Comparison of ENCODE assay signal across 9 mouse cellular contexts in genomic region chr11:114865999-114866398, GRCm38 (mm10). TPM values are rescaled to one million over a fixed set of nuclear protein-coding genes. Genes with fewer than 3 reads are reported as not detected.
DNase-seq lines count a peak whose midpoint lies in the region; ATAC-seq and TF ChIP-seq lines count a peak whose summit lies in the region.
"Had no signal": no experiment of that assay in that cellular context is flagged by ENCODE, and none has a peak within 500 bp of the region (broad histone marks: within the 10 kb centered on the region; RNA-seq: fewer than 3 reads in every experiment).

No protein-coding gene starts in this region.

- H3K4me2 ChIP-seq in midbrain, embryonic 16.5 days (ENCODE audit: low read length): no peak overlapping the region

- H3K9ac ChIP-seq in liver, adult 2 months (ENCODE audit: low read depth, low read length): peak overlapping the region; percentile 25; the same call in 1 of the 2 replicates
- no peak overlapping the region for H3K9ac ChIP-seq in midbrain, embryonic 16.5 days (ENCODE audit: low read depth, low read length)

- H3K36me3 ChIP-seq in liver, adult 2 months (ENCODE audit: control insufficient read depth, insufficient read depth, low read length): peaks cover 3% of the 10 kb centered on the region; the same call in 1 of the 2 replicates
- peaks cover 75% of the 10 kb centered on the region for H3K36me3 ChIP-seq in limb, embryonic 10.5 days
- H3K36me3 ChIP-seq in midbrain, embryonic 16.5 days (ENCODE audit: control insufficient read depth, insufficient read depth, low read length): no peaks in the 10 kb centered on the region

- H3K27ac ChIP-seq in liver, adult 2 months (replicated peaks; ENCODE audit: insufficient read depth, low read depth, low read length): peak overlapping the region; percentile 64
- H3K27ac ChIP-seq in limb, embryonic 10.5 days: peak overlapping the region; percentile 50
- no peak overlapping the region for H3K27ac ChIP-seq in midbrain, embryonic 16.5 days (ENCODE audit: low read length)

- no peak overlapping the region for H3K4me3 ChIP-seq in liver, adult 2 months (ENCODE audit: insufficient read depth, low read depth, low read length)
- no peak overlapping the region for H3K4me3 ChIP-seq in limb, embryonic 10.5 days
- H3K4me3 ChIP-seq in midbrain, embryonic 16.5 days (ENCODE audit: low read depth, low read length): no peak overlapping the region

- no peaks in the 10 kb centered on the region for H3K9me3 ChIP-seq in limb, embryonic 10.5 days (replicated peaks)
- no peaks in the 10 kb centered on the region for H3K9me3 ChIP-seq in midbrain, embryonic 16.5 days (replicated peaks; ENCODE audit: control insufficient read depth, low read length, poor library complexity, severe bottlenecking)

- DNase-seq in liver, adult 2 months (ENCODE audit: extremely low read depth, low read depth, low spot score): no peak
- no peak for DNase-seq in liver
- DNase-seq in cerebellum, postnatal 14 days: peak; percentile 54 to 56
- DNase-seq in gastrocnemius, postnatal 25 days: peak; percentile 34
- DNase-seq in limb, embryonic 10.5 days (ENCODE audit: low spot score): no peak
- DNase-seq: lung, postnatal 36 days had no signal

- H3K27me3 ChIP-seq in liver, adult 2 months (ENCODE audit: control insufficient read depth, insufficient read depth, low read length): no peaks in the 10 kb centered on the region
- no peaks in the 10 kb centered on the region for H3K27me3 ChIP-seq in limb, embryonic 10.5 days (ENCODE audit: low read depth, poor library complexity, severe bottlenecking)
- H3K27me3 ChIP-seq in midbrain, embryonic 16.5 days (ENCODE audit: control insufficient read depth, insufficient read depth, low read depth, low read length): no peaks in the 10 kb centered on the region

- WGBS in liver, adult 2 months: 16% methylated on average over 5 of the region's 5 CpGs
- WGBS in limb, embryonic 10.5 days: 84% methylated on average over 5 of the region's 5 CpGs
- WGBS in midbrain, embryonic 16.5 days: 76% methylated on average over 5 of the region's 5 CpGs

- no peak for TF ChIP-seq POLR2A in liver, adult 2 months (IDR thresholded peaks at IDR 0.05; ENCODE audit: extremely low read depth, insufficient read depth, low read length)

- H3K4me1 ChIP-seq in liver, adult 2 months (ENCODE audit: control insufficient read depth, insufficient read depth, low read length): peaks cover 36% of the 10 kb centered on the region
- H3K4me1 ChIP-seq in limb, embryonic 10.5 days: peaks cover 34% of the 10 kb centered on the region
- H3K4me1 ChIP-seq in midbrain, embryonic 16.5 days (ENCODE audit: control insufficient read depth, insufficient read depth, low read length): no peaks in the 10 kb centered on the region

- no peak for ATAC-seq in midbrain, embryonic 16.5 days
- no peak for ATAC-seq in activated CD4-positive, CD25-positive, alpha-beta regulatory T cell, adult 4 months

- no peak for TF ChIP-seq CTCF in liver, adult 2 months (IDR thresholded peaks at IDR 0.05; ENCODE audit: low read depth, low read length)

- H3K79me2 ChIP-seq in liver, adult 2 months (ENCODE audit: control insufficient read depth, insufficient read depth, low read length): peaks cover 10% of the 10 kb centered on the region; the same call in 1 of the 2 replicates

RNA-seq across cellular contexts. Expression of gene Gprc5c, which starts 15.0 kb away (rescaled TPM):
- total RNA-seq in liver, adult 2 months (2014; rRNA removed): 51.4 and 66.2 TPM in 2 replicates
- 87.6 and 93.9 TPM in 2 replicates for polyA plus RNA-seq in liver, adult 2 months (2012; rRNA removed)
- 10 to 100 TPM; 31.2 to 47.0 TPM for total RNA-seq in gastrocnemius, postnatal 25 days (2021)
- polyA plus RNA-seq in limb, embryonic 10.5 days (2016; fragmentation: Nextera tagmentation; extraction: Ambion mirVana): 40.7 and 50.1 TPM in 2 replicates
- 5.4 and 7.4 TPM in 2 replicates for polyA plus RNA-seq in midbrain, embryonic 16.5 days (2015; fragmentation: Nextera tagmentation; extraction: Ambion mirVana)
- under 1 TPM in 1 of 2 experiments, not detected in 1; 0.15 TPM for polyA plus RNA-seq in activated CD4-positive, CD25-positive, alpha-beta regulatory T cell, adult 4 months (2017; shearing (Covaris generic))
- total RNA-seq: MEL had no signal

RNA-seq across cellular contexts. Expression of gene Cd300a, which starts 23.8 kb away (rescaled TPM):
- 3.0 and 3.6 TPM in 2 replicates for total RNA-seq in liver, adult 2 months (2014; rRNA removed)
- 0.65 and 1.2 TPM in 2 replicates for polyA plus RNA-seq in liver, adult 2 months (2012; rRNA removed)
- total RNA-seq in gastrocnemius, postnatal 25 days (2021): under 1 TPM; 0.43 to 0.72 TPM
- 0.49 and 0.67 TPM in 2 replicates for polyA plus RNA-seq in limb, embryonic 10.5 days (2016; fragmentation: Nextera tagmentation; extraction: Ambion mirVana)
- 1.2 and 1.3 TPM in 2 replicates for polyA plus RNA-seq in midbrain, embryonic 16.5 days (2015; fragmentation: Nextera tagmentation; extraction: Ambion mirVana)
- polyA plus RNA-seq in activated CD4-positive, CD25-positive, alpha-beta regulatory T cell, adult 4 months (2017; shearing (Covaris generic)): under 1 TPM in 1 of 2 experiments, not detected in 1; 0.12 TPM
- total RNA-seq: MEL had no signal

Comparison
In these comparisons a context has a peak if more than half of its experiments do, and no peak if none do; other contexts are left out.
1. DNase-seq: peak in cerebellum, postnatal 14 days (2 of 2) and gastrocnemius, postnatal 25 days (single experiment); none in liver, adult 2 months (single experiment), liver (single experiment) and limb, embryonic 10.5 days (single experiment).